Mouse (Mus musculus) lung, adult 2 months (tissue): ENCODE results near the gene Cpne4.

Experiments used
- CTCF ChIP-seq: fragments of 200-500 bp; IDR thresholded peaks from 2 replicates; pipeline ENCODE4 v1.5.1; 2011; ENCODE audit warnings: mild to moderate bottlenecking, low read length, control low read depth; ENCODE audit not compliant: insufficient read depth
- POLR2A ChIP-seq: fragments of 200-500 bp; IDR thresholded peaks from 2 replicates; pipeline ENCODE4 v1.6.1; 2011; ENCODE audit warnings: low read depth, mild to moderate bottlenecking, control low read depth, low read length, borderline replicate concordance; ENCODE audit errors: extremely low read depth

GRCm38 (mm10) chr9:104854245-104854921 is 307.3 kb downstream of the Cpne4 start:
- no peak for TF ChIP-seq POLR2A
- no peak for TF ChIP-seq CTCF
